Mouse (Mus musculus) T-cell, adult 2 months (primary cell): ENCODE results near the gene Susd3.

Source experiments
- DNase-seq: peaks from one replicate; pipeline ENCODE4 v3.0.0; 2022; ENCODE audit warnings: low spot score

Gene Susd3

GRCm38 (mm10) chr13:49248467-49248862 lies at the start of gene Susd3:
Susd3 (minus strand) TSS chr13:49248706.
- no peak for DNase-seq

DNA sequence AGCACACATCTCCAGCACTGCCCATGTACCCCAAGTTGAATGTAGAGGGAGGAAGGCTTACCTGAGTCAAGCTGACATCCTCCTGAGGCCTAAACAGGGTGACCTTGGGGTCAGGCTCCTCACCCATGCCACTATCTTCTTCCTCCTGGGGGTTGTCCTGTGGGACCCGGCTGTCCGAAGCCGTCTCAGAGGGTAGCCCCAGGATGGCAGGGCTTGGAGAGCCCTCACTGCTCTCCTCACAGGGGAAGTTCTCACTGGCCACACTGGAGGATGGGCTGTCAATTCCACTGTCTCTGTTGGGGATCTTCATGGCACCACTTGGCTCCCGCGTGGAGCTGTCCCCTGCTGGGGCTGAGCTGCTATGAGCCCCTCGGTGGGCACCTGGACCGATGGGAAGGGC lies 47.8 kb upstream of the Susd3 start:
- DNase-seq: no peak

DNA sequence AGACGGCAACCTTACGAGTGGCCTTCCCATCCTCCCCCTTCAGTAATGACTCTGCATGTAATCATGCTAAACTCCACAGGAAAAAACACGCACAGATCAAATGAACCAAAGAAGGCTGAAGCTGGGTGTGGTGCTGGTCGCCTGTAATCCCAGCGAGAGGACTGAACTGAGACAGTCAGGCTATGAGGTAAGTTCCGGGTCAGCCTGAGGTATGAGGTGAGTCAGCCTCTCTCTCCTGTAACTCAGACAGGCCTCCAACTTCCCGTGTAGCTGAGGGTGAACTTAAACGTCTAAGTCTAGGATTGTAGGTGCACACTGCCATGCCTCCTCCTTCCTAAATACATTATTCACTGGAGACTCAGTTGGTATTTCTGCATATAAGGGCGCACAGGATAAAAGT lies 45.6 kb upstream of the Susd3 start:
- no peak for DNase-seq

GRCm38 (mm10) chr13:49291949-49292348 lies 43.4 kb upstream of the Susd3 start:
- DNase-seq: no peak

GRCm38 (mm10) chr13:49291398-49291797 lies 42.9 kb upstream of the Susd3 start:
- DNase-seq: peak; percentile 62

DNA sequence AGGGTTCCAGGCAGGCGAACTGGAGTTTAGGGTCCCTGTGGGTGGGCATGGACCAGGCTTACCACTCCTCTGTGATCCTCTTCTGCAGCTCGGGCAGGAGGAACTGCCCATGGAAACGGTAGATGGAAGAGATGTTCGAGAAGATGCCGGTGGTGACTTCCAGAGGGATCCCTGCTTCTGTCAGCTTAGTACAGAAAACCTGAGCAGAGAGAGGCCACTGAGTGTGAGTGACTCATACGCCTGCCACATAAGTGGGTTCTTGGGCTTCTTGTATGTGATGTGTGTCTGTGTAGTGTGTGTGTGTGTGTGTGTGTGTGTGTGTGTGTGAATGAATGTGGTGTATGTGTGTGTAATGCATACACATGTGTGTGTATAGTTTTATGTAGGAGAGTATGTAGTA lies 38.7 kb upstream of the Susd3 start:
- DNase-seq: no peak

DNA sequence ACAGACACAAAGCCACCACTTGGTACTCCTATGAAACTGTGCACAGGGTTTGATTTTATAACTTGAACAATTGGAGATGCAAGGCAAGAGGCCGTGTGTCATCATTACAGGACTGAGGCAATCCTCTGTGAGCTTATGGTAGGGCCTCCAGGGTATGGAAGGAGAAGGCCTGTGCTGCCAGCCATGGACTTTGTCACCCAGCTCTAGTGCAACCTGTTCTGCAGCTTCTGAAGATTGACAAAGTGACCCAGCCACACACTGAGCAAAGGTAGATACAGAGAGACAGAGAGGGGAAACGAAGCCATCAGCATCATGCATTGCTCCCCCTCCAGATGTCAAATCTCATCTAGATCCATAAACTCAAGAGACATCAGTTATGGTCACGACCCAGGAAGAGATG lies 38.2 kb upstream of the Susd3 start:
- no peak for DNase-seq

DNA sequence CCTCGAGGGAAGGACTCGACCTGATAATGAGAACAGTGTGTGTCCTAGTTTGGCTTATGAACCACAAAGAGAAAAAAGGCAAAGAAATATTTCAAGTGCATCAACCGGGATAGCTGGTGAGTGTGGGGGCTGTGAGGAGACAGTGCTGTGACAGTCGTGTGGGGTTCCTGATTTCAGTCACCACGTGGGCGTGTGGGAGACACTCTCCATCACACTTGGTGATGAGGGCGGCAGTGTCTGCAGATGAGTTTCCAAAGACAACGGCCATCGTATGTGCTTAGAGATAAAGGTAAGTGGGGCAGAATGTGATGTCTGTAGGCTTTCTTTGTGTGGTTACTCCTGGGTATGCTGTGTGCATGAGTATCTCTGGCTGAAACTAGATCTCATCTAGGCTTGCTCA lies 35.2 kb upstream of the Susd3 start:
- DNase-seq: no peak

DNA sequence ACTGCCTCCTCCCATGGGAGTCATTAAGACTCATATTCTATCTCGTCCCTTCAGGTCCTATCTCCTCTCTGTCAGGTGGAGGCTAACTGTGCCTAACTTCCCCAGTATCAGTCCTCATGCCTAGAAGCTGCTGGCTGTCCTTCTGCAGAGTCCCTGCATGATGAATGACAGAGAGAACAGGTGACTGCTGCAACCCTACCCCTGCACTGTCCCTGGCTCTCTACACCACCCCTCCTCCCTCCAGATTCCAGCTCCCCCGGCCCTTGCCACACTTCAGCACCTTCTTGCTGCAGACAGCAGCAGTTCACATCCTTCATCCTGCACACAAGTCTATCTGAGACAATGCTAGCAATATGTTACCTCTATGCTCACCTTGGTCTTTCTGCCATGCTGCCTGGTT lies 33.7 kb upstream of the Susd3 start:
- DNase-seq: no peak

DNA sequence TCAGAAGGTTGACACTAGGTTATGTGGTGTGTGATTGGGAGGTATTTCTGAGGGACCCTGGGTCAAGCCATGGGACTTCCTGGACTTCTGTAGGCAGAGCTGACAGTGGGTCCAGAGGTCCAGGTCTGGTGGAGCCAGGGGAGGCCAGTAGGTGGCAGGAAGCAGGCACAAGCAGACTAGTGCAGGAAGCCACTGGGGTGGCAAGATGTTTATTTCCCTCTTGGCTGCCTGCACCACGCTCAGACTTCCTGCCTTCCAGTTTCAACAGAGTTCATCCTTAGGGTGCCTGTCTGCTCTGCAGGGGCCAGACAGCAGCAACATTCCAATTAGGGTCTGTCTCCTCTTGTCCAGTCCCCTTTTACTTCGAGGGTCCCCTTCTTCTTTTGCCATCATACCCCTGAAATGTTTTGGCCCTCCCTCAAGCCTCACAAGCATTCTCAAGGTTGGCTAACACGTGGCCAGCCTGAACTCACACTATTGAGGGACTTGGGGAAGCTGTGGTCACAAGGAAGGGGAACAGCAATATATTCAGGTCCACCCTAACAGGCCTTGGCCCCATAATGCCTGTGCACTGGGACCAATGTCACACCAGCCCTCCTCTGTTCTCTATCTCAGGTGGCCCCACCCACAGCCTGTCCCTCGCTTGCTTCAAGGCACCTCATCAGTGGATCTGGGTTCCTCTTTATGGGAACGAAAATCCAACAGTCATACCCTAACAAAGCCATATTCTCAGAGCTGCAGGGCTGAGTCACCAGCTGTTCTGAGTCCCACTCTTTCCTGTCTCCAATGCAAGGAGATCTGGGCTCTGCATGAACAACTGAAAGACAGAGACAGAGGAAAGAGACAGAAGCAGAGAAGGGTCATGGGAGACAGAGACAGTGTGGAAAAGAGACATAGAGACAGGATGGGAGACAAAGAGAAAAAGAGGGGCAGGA lies 23.6 kb upstream of the Susd3 start:
- peak; percentile 46 for DNase-seq

DNA sequence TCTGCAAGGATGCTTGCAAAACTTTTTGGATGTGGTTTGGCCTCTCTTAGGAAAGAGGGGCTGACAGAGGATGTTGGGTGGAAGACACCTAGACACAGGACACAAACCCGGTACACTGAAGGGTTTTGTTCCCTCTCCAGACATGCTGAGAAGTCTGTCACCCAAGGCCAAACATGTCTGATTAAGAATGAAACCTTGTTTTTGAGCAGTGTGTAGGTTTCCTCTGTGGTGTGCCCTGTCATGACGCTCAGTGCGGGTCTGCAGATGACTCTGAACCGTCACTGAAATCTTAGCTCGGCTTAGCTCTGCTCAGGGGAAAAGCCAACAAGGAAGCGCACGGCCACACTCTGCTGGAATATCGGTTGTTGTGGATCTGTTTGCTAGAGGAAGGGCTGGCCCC lies 22.0 kb upstream of the Susd3 start:
- DNase-seq: peak; percentile 22

GRCm38 (mm10) chr13:49267645-49268044 lies 19.1 kb upstream of the Susd3 start:
- peak; percentile 43 for DNase-seq

DNA sequence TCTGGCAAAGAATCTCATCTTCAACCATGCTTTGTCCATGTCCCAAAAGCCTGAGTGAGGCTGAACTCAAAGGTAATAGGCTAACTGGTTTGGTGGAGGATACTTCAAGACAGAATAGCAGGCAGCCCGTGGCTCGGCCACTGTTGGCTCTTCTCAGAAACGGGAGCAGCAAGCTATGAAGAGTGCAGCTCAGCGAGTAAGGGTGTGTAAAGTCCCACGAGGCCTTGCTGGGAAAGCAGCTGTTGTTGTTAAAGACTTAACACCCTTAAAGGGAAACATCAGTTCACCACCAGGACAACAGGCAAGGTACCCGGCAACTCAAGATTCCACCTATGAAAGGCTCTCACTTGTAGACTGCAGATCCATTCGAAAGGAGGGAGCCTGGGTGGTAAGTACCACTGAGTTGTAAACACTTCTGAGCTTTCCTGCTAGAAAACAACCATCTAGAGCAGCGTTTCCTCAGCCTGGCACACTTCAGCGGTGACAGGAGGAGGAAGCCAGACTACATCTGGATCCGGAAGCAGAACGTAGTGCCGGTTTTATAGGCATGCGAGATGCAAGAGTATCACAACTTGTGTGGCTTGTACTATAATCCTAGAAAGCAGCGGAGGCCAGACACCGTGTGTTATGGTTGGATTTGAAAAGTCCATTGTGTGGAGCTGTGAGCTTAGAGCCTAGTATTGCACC lies 11.7 kb upstream of the Susd3 start:
- DNase-seq: peak; percentile 22

GRCm38 (mm10) chr13:49257819-49258313 lies 9.4 kb upstream of the Susd3 start:
- DNase-seq: no peak

DNA sequence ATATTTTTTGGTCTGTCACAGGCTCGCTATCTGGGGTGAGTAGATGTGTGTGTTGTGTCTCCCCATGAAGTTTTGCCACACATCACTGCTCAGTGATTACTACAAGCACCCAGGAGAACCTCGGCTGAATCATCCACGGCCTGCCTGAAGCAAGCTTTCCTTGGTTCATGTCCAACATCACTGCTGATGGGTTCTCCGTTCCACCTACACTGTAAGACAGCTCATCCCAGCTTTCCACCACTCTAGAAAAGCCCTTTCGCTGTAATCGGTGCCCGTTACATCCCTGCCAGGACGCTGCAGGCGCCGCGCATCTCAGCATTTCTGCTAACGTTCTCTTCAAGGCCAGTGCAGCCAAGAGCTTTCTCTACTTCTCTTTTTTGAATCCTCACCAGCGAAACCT lies 4.2 kb upstream of the Susd3 start:
- no peak for DNase-seq

- DNase-seq: no peak
These were observed 3.6 kb upstream of the Susd3 start for GRCm38 (mm10) chr13:49252113-49252512.

DNA sequence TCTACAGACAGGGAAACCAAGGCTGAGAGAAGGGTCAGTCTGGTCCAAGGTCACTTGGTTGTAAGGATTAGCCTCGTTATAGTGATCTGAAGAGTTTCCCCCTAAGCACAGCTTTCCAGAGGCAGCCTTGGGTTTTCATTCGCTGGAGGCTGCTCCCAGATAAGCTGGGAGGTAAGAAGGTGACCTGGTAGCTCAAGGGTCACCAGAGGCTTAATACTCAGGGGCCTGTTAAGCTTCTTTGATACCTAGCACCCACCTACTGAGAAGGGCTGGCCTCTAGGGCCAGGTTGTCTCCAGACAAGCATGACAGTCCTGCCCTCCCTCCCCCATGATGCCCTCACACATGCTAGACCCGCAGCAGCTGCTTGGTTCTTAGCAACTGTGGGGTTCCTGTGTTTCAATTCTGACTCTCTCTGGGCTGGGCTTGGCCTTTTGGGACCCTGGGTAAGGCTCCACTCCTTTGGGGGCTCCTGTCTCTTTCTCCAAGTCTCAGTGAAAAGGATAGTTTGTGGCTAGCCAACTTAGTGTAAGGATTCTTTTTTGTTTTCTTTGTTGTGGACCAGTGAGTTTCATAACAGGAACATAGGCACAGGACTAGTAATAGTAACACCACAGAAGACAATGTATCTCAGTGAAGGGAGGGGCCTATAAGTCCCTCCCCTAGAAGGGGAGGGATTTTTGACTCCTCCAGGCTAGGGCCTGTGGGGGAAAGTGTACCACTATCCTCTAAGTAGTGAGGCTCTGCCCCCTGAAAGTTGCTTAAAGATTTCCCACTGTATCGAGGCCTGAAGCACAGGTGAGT lies 2.4 kb upstream of the Susd3 start:
- no peak for DNase-seq

GRCm38 (mm10) chr13:49249634-49250033 lies 1.1 kb upstream of the Susd3 start:
- no peak for DNase-seq

GRCm38 (mm10) chr13:49248923-49249322 lies 417 bp upstream of the Susd3 start:
- no peak for DNase-seq

DNA sequence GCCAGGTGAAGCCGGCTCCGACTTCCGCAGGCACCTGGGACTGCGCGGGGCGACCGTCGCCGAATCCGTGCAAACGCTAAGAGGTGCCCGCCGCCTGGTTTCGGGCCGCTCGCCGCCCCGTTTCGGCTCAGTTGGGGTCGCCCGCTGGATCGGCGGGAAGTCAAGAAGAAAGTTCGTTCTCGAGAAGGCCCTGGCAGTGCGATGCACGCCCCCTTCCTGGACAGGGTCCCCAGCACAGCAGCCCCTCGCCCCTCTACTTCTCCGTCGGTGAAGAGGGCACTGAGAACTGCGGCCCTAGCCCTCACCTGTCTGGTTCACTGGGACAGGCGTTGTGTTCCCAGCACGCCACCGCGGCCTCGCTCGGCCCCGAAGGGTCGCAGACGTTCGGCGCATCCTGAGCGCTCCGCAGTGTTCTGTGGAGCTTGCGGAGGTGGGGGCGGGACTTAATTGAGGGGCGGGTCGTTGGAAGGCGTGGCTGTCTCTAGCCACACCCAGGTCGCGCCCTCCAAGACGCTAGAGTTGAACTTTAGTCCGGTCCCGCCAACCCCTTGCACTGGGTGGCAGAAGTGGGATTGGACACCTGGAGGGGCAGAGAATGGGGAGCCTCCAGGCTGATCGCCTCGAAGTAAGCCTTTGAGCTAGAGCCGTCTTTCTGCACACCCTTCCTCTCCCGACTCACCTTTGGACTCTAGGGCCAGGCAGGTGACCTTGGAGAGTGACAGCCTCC lies 603 bp downstream of the Susd3 start:
- peak; percentile 52 for DNase-seq

GRCm38 (mm10) chr13:49247232-49247739 lies 1.2 kb downstream of the Susd3 start:
- peak; percentile 52 for DNase-seq
